Mouse (Mus musculus) testis, adult 2 months (tissue): Measurements from ENCODE around the gene Myh13.

ENCODE experiments used
- CTCF ChIP-seq: fragments of 200-500 bp; IDR thresholded peaks from 2 replicates; pipeline ENCODE4 v1.5.1; 2012; ENCODE audit warnings: low read depth, mild to moderate bottlenecking, inconsistent platforms, low read length, moderate library complexity; ENCODE audit not compliant: control insufficient read depth, insufficient read depth, insufficient replicate concordance
- POLR2A ChIP-seq: fragments of 200-500 bp; IDR thresholded peaks from 2 replicates; pipeline ENCODE4 v1.6.1; 2012; ENCODE audit warnings: low read depth, mild to moderate bottlenecking, inconsistent platforms, low read length, moderate library complexity; ENCODE audit not compliant: control insufficient read depth

GRCm38 (mm10) chr11:67366936-67367335 lies 45.5 kb downstream of the Myh13 start:
- TF ChIP-seq CTCF (no peak), POLR2A (no peak)
